9 mouse cellular contexts compared by ENCODE assay signal in genomic region chr9:57162496-57162895, GRCm38 (mm10). TPM values are rescaled to one million over a fixed set of nuclear protein-coding genes. Genes with fewer than 3 reads are reported as not detected.
DNase-seq lines count a peak whose midpoint lies in the region; TF ChIP-seq lines count a peak whose summit lies in the region.
"Had no signal": no experiment of that assay in that cellular context is flagged by ENCODE, and none has a peak within 500 bp of the region (broad histone marks: within the 10 kb centered on the region; RNA-seq: fewer than 3 reads in every experiment).

No protein-coding gene starts in this region.

- H3K27ac ChIP-seq in liver, adult 2 months (replicated peaks; ENCODE audit: insufficient read depth, low read depth, low read length) = no peak overlapping the region
- H3K27ac ChIP-seq: heart, embryonic 13.5 days had no signal

- no peaks in the 10 kb centered on the region for H3K27me3 ChIP-seq in liver, adult 2 months (ENCODE audit: control insufficient read depth, insufficient read depth, low read length)

- H3K4me3 ChIP-seq in liver, adult 2 months (ENCODE audit: insufficient read depth, low read depth, low read length) = no peak overlapping the region
- H3K4me3 ChIP-seq: heart, embryonic 13.5 days had no signal

- no peak overlapping the region for H3K9ac ChIP-seq in liver, adult 2 months (ENCODE audit: low read depth, low read length)
- H3K9ac ChIP-seq: heart, embryonic 13.5 days had no signal

- no peak for TF ChIP-seq POLR2A in liver, adult 2 months (IDR thresholded peaks at IDR 0.05; ENCODE audit: extremely low read depth, insufficient read depth, low read length)

- peak; percentile 47 for DNase-seq in liver, adult 2 months (ENCODE audit: extremely low read depth, low read depth, low spot score)
- DNase-seq in liver (no peak), MN1 (ENCODE audit: low spot score) (peak; percentile 76)
- DNase-seq in embryo, embryonic 11 days = peak; percentile 33
- peak; percentile 30 for DNase-seq in mesoderm, embryonic 11.5 days (ENCODE audit: low read depth, low spot score)
- DNase-seq in neural tube, embryonic 10.5 days (ENCODE audit: extremely low spot score, low spot score) = no peak
- no peak for DNase-seq in cerebellum, adult 11-12 months
- DNase-seq in B cell, adult 2 months = no peak

- no peaks in the 10 kb centered on the region for H3K79me2 ChIP-seq in liver, adult 2 months (ENCODE audit: control insufficient read depth, insufficient read depth, low read length)

- H3K36me3 ChIP-seq in liver, adult 2 months (ENCODE audit: control insufficient read depth, insufficient read depth, low read length) = no peaks in the 10 kb centered on the region
- H3K36me3 ChIP-seq: heart, embryonic 13.5 days had no signal

- H3K4me1 ChIP-seq in liver, adult 2 months (ENCODE audit: control insufficient read depth, insufficient read depth, low read length) = no peaks in the 10 kb centered on the region; the same call in 1 of the 2 replicates

- WGBS in liver, adult 2 months = 8% methylated on average over 3 of the region's 3 CpGs

- peak; percentile 68 for TF ChIP-seq CTCF in liver, adult 2 months (IDR thresholded peaks at IDR 0.05; ENCODE audit: low read depth, low read length)

RNA-seq across cellular contexts. Expression of gene Commd4, which starts 4.4 kb away (rescaled TPM):
- total RNA-seq in liver, adult 2 months (2014; rRNA removed) = 22.7 and 23.6 TPM in 2 replicates
- 73.5 and 86.9 TPM in 2 replicates for polyA plus RNA-seq in liver, adult 2 months (2012; rRNA removed)

RNA-seq across cellular contexts. Expression of gene Neil1, which starts 14.4 kb away (rescaled TPM):
- total RNA-seq in liver, adult 2 months (2014; rRNA removed) = 4.0 and 4.2 TPM in 2 replicates
- 6.6 and 7.2 TPM in 2 replicates for polyA plus RNA-seq in liver, adult 2 months (2012; rRNA removed)

RNA-seq across cellular contexts. Expression of gene Man2c1, which starts 32.0 kb away (rescaled TPM):
- total RNA-seq in liver, adult 2 months (2014; rRNA removed) = 25.8 and 28.1 TPM in 2 replicates
- 67.1 and 122 TPM in 2 replicates for polyA plus RNA-seq in liver, adult 2 months (2012; rRNA removed)

Comparison
In these comparisons a context has a peak if more than half of its experiments do, and no peak if none do; other contexts are left out.
1. DNase-seq: peak in liver, adult 2 months (single experiment), MN1 (single experiment), embryo, embryonic 11 days (single experiment) and mesoderm, embryonic 11.5 days (single experiment); none in liver (single experiment), neural tube, embryonic 10.5 days (single experiment), cerebellum, adult 11-12 months (single experiment) and B cell, adult 2 months (0 of 2).